Mouse (Mus musculus): ENCODE measurements around the gene Akap7.
"Not testable (repeated sequence)": the region's sequence is repeated elsewhere in the genome, so short reads cannot be mapped to it uniquely, and the experiment has no call there.

Gene Akap7

DNA sequence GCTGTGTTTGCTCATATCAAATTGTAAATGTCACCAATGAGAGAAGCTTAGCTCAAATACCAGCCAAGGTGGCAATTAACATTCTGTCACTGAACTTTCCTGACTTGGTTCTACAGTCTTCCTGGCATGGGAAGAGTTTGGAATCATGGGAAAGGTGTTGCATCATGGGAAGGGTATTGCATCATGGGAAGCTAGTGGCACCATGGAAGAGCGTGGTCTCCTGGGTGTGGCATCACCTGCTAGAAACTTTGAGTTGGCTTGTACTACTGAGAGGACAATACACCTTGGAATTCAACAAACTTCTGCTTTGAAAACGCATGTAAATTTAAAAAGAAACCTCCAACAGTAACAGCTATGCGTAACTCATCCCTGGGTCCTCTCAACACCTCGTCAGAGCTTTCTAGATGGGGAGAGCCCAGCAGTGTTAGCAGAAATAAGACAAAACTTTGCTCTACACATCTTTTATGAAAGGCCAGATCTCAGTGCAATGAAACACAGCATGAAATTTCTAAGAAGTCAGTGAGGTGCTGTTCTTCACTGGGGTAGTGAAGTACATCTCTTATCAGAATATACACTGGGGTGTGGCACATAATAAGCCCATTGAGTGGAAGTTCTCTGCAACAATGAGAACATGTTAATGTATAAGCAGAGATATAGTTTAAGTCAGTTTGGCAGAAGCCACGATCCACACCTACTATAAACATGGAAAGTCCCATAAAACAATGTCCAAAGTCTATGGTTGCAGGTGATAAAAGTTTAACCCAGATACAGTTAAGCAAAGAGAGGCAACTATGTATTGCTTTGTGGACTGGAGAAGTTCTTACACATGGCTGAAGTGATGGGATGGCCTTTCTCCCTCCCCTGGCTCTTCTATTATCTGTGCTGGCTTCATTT, 115.2 kb downstream of the Akap7 start:
- in situ Hi-C loops (cut with MboI, MseI), result no loop called here

DNA sequence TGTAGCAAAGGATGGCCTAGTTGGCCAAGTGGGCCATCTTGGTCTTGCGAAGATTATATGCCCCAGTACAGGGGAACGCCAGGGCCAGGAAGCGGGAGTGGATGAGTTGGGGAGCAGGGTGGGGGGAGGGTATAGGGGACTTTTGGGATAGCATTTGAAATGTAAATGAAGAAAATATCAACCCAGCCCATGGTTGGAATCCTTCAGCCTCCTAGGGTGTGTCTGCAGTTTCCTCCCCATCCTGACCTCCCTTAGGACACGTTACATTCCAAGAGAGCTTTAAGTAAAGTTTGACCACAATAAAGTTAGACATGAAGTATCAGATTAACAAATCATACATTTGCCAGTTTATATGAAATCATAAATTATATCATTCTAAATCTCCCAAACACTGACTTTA, 116.5 kb downstream of the Akap7 start:
- in situ Hi-C loops (cut with MboI, MseI), result no loop called here

DNA sequence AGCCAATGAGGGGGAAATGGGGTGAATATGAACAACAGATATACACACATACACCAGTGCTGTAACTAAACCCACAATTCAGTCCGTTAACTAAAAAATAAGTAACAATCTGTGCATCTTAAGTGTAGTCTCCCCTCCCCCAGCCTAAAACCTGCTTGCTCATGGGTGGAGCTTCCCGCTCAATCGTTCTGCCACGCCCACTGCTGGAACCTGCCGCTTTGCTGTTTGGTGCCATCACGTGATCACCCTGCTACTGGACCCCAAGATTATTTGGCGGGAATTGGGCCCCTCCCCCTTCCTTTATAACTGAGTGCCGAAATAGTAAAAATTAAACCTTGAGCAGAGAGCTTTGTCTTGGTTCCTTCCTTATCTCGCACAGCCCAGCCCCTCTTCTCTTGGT, 121.4 kb downstream of the Akap7 start:
- in situ Hi-C loops (cut with MboI, MseI), result loop anchor here (10.0 kb wide), 1 partner anchor 1409 kb away; no protein-coding TSS in a partner anchor

DNA sequence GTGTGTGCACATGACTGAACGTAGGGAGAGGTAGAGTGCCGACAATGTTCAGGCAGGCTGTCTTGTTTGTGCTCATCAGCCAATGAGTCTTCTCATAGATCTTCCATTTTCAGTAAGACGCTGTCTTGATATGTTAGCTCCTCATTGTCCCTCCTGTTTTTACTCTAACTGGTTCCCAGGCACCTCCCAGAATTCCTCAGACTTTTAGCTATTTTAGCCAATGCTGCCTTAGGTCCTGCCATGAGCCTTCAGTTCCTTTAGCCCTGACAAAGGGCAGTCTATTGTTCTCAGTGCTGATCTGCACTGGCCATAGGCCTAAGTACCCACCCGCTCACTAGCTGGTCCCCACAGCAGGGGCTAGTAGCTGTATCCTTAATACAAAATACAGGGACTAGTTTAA, 122.0 kb downstream of the Akap7 start:
- in situ Hi-C loops (cut with MboI, MseI), result loop anchor here (10.0 kb wide), 1 partner anchor 1409 kb away; no protein-coding TSS in a partner anchor

DNA sequence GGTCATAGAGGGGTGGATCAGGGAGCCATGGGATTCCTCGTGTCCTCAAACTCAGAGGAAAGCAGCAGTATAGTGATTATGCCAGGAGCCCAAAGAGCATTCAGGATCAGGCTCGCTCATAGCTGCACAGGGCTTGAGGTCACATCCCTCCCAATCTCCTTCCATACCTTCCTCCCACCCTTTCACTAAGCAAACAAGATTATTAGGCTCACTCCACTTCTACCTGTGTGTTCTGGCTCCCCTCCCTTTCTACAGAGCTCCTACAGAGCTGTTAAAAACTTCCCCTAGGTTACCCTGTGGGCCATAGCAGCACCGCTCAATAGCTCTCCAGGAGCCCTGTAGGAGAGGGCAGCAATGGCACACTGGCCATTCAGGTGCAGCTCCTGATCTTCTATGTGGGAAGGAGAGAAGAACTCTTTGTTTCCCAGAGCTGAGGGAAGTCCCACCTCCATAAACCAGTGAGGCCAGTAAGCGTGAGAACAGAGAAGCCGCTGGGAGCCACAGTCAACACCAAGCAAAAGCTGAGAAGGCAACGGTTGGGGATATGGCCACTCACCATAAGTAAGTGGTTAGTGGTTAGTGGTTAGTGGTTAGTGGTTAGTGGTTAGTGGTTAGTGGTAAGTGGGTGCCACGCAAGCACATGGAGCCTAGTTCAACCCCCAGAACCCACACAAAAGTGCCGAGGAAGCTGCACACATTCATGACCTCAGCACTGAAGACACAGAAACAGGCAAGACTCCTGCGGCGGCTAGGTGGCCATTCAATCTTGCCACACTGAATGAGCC, 122.7 kb downstream of the Akap7 start:
- in situ Hi-C loops (cut with MboI, MseI), result loop anchor here (10.0 kb wide), 1 partner anchor 1410 kb away; no protein-coding TSS in a partner anchor

DNA sequence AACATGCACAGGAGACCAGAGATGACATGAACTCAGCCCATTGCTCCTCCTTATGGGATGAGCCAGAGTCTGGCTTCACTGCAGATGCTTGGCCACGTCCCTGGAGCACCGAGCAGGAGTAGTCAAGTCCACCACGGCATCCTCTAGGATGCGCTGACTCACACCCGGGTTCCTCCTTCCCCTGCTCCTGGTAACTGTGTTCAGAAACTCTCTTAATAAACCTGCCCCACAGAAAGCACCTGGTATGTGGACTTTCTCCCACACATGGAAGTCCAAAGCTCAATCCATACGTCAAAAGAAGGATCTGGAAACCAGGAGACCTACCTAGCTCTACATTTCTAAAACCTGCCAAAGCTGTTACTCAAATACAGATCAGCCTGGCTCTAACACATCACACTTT, 124.4 kb downstream of the Akap7 start:
- in situ Hi-C loops (cut with MboI, MseI), result loop anchor here (10.0 kb wide), 1 partner anchor 1412 kb away; no protein-coding TSS in a partner anchor

DNA sequence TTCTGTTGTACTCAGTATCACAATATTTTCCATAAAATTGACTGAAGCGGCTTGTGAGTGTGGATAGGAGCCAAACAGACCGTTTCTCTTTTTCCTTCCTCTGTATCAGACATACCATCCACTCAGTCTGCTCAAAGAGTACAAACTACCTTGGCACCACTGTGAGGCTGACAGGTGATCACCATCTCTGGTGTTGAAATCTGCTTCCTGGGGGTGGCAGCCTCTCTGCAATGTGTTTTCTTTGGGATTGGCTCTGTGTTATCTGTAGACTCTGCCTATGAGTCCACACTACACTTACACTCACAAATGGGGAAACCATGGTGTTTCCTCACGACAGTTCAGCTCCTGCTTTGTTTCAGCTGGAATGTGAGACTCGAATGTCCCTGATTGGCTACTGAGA, 128.6 kb downstream of the Akap7 start:
- in situ Hi-C loops (cut with MboI, MseI), result no loop called here

DNA sequence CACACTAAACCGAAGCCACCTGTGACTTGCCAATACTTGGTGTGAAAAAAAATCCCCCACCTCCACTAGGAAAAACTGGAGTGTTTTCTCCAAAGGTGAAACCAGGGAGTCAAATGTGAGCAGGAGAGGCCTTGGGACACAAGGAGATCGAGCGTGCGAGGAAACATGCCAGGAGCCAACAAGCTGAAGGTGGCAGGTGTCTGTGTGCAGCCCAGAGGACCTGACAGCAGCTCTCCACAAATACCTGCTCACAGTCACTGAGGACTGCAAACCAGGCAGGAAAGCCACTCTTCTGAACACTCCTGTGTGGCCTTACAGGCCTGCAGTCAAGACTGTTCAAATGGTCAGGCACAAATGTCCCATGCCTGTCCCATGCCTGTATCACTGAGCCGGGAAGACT, 130.4 kb downstream of the Akap7 start:
- in situ Hi-C loops (cut with MboI, MseI), result no loop called here

DNA sequence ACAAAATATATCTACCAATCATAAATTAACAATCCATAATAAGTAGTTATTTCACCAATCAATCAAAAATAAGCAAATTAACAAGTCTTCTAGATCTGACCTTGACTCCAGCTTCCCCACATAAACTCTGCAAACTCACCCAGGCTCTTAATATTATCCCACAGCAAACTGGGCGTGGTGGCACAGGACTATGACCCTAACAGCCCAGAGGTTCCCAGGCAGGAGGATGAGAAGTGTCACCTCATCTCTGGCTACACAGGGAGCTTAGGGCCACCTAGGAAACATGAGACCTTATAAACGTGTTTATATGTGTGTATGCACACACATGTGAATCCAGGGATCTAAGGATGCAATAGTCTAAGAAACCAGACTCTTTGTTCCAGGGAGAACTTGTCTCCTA, 132.8 kb downstream of the Akap7 start:
- in situ Hi-C loops (cut with MboI, MseI), result no loop called here

DNA sequence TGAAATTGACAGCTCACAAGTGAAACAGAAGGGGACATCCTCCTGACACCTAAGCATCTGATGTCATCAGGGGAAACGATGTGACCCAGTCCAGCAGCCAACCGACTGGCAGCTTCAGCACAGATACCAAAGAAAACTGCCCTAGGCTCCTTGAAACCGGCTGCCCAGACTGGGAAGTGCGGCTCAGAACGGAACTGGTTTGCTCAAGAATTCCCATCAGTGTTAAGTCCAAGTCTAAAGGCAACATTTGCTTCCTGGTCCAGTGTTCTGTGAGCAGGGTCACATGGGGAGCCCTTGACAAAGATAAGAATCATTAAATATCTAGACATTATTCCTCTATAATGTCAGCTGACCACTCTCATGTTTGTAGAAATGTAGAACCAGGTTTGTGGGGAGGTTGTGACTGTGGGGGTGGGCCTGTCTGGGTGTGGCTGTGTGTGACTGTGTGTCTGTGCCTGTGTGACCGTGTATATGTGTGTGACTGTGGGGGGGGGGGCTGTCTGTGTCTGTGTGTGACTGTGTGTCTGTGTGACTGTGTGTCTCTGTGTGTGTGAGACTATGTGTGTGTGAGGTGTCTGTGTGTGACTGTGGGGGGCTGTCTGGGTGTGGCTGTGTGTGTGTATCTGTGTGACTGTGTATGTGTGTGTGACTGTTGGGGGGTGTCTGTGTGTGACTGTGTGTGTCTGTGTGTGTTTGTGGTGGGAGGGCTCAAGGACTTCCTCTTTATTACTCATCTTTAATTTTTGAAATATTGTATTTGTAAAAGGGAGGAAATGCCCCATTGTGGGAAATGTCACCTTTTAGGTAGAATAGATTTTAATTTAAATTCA, 140.1 kb downstream of the Akap7 start:
- in situ Hi-C loops (cut with MboI, MseI), result no loop called here

DNA sequence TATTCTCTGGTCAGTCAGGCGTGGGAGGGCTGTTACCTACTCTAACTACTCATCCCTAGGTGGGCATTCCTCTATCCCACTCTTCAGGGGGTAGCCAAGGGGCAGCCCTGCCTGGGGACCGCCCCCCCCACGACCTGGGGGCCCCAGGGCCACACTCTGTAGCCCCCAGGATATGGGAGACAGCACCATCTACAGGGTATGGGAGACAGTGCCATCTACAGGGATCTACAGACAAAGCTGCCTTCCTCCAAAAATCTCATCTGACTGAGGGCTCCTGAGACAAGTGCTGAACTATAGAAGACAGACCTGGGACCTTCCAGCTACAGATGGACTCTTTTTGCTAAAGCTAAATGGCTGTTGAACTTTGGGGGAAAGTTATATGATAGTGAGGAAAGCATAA, 144.2 kb downstream of the Akap7 start:
- in situ Hi-C loops (cut with MboI, MseI), result not testable (repeated sequence)

DNA sequence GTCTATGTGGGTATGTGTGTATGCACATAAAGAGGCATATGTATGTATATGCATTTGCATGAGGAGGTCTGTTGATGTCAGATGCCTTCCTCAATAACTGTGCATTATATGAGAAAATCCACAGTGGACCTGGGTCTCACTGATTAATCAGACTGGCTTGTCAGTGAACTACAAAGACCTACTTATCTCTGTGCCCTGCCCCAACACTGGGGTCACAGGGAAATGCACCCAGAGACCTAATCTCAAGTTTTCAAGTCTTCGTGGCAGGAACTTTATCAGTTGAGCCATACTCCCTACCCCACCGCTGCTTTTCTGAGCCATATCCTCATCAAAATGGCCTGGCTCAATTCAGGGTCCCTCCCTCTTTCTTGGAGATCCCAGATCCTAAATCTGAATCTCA, 146.0 kb downstream of the Akap7 start:
- in situ Hi-C loops (cut with MboI, MseI), result no loop called here

DNA sequence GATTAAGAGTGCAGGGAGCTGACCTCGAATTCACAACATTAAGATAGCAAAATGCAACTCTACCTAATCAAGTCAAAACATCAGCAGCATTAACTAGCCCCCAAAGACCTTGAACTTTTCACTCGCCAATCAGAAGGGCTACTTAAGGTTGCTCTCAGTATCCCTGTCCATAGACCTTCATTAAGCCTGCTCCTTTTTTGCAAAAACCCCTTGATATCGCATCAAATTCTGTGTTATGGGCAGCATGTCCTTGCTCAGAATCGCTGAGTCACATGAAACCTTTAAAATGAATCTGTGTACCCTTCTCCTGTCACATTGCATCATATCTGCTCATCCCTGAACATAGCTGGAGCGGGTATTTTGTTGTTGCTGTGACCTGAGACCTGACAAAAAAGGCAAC, 149.0 kb downstream of the Akap7 start:
- in situ Hi-C loops (cut with MboI, MseI), result no loop called here

DNA sequence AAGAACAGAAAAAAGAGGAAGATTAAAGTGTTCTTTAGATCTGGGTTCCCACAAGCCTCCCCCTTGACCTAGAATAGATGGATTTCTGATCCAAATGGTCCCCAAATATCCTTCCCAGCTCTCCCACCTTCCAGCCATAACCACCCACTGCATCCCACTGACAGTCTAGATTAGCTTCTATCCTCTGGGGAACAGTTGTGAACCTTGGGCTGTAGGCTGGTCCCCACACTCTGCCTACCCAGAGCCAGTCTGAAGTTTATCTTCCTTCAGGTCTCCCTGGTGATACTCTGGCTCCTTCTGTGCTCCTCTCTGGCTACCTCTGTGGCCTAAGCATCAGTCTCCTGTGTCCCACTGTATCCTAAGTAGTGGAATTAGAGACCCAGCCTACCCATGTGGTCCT, 150.3 kb downstream of the Akap7 start:
- in situ Hi-C loops (cut with MboI, MseI), result no loop called here

DNA sequence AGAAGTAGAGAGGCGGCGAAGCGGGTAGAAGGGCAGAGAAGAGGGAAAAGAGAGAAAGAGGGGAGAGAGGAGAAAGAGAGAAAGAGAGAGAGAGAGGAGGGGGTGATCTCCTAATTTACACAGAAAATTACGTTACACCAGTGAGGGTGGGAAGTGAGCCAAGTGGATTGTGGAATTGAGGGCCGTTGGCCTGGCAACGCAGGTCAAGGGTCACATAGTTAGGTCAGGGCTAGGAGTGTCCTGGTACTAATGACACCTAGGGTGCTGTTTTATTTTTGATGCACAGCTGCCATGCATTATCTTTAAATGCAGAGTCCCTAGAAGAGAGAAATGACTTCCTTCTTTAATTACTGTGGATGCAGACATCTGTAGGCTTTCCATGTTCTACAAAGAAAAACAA, 153.4 kb downstream of the Akap7 start:
- in situ Hi-C loops (cut with MboI, MseI), result no loop called here

DNA sequence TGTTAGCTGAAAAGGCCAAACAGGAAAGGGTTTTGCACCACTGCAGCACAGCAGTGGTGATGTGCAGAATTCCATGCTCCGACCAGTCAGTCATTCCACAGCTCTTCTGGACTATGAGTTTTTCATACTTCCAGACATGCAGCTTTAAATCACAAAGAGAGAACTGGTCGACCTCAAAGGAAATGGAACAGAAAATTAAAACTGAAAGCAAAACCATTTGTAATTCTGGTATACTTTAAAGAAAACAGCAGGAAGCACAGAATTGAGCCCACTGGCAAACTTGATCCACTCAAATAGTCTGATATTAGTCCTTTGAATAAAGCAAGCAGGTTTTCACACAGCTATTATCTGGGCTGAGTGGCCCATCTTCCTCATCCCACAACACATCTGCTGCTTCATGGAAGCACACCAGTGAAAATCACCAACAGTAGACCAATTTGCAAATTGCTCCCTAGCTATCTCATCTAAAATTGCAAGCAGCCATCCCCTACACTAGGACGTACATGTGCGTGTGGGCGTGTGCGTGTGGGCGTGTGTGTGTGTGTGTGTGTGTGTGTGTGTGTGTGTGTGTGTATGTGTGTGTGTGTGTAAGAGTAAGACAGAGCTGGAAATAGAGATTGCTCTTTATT, 156.4 kb downstream of the Akap7 start:
- in situ Hi-C loops (cut with MboI, MseI), result no loop called here

DNA sequence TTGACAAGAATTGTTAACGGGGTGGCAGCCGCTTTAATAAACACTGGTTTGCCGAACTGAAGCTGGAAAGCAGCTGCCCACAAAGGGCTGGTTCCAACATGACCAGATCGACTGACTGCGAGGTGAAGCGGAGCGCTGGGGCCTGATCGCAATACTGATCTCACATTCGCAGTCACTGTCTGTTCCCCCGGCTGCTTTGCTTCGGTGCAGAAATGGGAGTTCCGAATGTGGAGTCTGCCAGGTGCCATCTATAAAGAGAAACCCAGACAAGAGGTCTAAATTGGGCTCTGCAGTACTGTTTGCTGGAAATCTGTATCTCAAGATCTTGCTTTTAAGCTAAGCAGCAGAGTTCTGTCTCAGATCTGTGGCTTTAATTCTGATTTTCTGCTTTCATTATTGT, 161.8 kb downstream of the Akap7 start:
- in situ Hi-C loops (cut with MboI, MseI), result no loop called here

DNA sequence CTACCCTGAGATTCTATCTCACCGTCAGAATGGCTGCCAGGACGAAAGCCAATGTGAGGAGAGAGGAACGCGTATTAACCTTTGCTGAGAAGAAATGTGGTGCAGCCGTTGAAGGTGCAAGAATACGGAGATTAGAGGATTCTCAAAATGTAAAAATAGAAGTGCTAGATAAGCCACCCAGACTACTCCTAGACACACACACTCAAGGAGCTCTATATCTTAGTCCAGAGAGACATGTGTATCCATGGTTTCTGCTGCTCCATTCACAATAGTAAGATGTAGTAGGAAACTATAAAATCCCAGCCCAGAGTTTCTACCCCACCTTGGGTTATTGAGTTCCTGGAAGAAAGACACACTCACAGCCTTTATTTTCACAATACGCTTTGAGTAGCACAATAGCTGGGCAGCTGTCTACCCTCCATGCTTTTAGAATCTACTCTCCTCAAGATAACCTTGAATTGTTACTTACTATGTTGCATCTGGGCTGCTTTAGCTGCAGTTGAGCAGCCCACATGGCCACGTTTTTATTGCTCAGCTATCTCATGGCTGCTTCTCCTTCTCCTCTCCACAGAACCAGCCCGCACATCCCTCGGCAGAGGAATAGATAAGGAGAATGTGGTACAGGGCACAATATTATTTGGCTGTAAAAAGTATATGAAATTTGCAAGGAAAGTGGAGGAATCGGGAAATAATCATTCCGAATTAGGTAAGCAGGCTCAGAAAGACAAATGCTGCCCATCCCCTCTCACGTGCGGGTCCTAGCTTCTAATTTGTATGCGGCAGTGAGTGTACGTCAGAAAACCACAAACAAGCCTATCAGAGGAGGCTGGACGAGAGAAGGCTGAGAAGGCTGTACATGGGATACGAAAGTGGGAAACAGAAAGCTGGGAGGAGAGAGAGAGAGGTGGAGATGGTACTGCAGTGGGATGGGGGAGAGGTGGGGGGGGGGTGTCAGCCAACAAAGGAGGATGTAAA, 162.6 kb downstream of the Akap7 start:
- in situ Hi-C loops (cut with MboI, MseI), result no loop called here

DNA sequence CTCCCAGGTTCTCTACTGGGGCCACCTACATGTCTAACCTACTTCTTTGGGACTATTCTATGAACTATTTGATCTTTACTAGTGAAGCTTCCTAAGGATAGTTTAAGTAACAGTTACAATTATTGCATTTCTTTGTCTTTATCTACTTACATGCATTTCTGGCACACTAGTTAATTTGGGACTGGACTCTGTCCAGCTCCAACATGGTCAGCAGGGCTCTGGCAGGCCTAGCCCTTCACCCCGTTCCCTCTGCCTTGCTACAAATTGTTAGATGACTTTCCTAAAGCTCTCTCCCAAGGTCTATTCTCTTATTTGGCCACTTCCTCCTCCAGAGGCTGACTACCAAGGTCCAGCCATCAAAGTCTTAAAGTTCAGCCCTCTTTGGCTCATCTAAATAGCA, 165.9 kb downstream of the Akap7 start:
- in situ Hi-C loops (cut with MboI, MseI), result no loop called here

DNA sequence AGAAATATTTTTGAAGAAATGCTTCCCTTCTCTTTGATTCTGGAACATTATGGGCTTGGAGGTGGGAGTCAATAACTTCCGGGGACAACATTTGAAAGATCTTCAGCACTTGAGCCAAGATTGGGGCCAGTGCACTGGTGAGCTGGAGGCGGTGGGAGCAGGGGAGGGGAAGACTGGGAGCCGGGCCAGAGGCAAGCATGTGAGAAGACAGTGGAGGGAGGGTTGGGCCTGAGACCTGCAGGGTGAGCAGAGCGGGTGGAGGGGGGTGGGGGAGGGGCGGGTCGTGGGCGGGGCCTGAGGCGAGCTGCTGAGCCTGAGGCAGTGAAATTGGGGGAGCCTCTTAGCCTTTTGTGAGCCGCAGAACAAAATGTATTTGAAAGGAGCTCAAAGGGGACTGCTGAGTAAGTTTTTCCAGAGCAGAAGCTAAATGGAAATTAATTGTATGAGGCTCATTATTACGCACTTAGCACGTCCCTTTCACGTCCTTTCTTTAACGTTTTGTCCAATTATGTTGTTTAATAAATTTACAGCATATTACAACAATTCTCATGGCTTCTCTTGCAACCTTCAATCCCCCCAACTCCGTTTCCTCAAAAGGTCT, 167.4 kb downstream of the Akap7 start:
- in situ Hi-C loops (cut with MboI, MseI), result no loop called here

Data from T-helper 2 cell (primary cell).